Mouse (Mus musculus) forebrain, embryonic 16.5 days (tissue): ENCODE measurements around the gene Dact2. TPM values are rescaled to one million over a fixed set of nuclear protein-coding genes. Genes with fewer than 3 reads are reported as not detected.

ENCODE experiments used
- ATAC-seq: fragments of 200-750 bp; cut with Nextera tagmentation; 2 replicates; pipeline ENCODE4 v1.8.0; 2017; ENCODE audit warnings: mild to moderate bottlenecking, moderate library complexity
- H3K27ac ChIP-seq: fragments of 300-500 bp; sonication (generic); 2 replicates; pipeline ENCODE4 v1.5.1; 2014; ENCODE audit warnings: low read length, control low read depth
- H3K27me3 ChIP-seq: fragments of 300-500 bp; sonication (generic); replicated peaks from 2 replicates; pipeline ENCODE4 v1.6.1; 2014; ENCODE audit warnings: low read length; ENCODE audit not compliant: control insufficient read depth, insufficient read depth
- H3K36me3 ChIP-seq: fragments of 300-500 bp; sonication (generic); 2 replicates; pipeline ENCODE4 v1.6.1; 2014; ENCODE audit not compliant: control insufficient read depth, insufficient read depth
- H3K4me1 ChIP-seq: fragments of 300-500 bp; sonication (generic); replicated peaks from 2 replicates; pipeline ENCODE4 v1.6.1; 2014; ENCODE audit warnings: low read length; ENCODE audit not compliant: control insufficient read depth, insufficient read depth
- H3K4me2 ChIP-seq: fragments of 300-500 bp; sonication (generic); 2 replicates; pipeline ENCODE4 v1.6.1; 2014; ENCODE audit warnings: mild to moderate bottlenecking, low read length, control low read depth
- H3K4me3 ChIP-seq: fragments of 300-500 bp; sonication (generic); replicated peaks from 2 replicates; pipeline ENCODE4 v1.5.1; 2014; ENCODE audit warnings: mild to moderate bottlenecking, low read length, control low read depth
- H3K9ac ChIP-seq: fragments of 300-500 bp; sonication (generic); replicated peaks from 2 replicates; pipeline ENCODE4 v1.6.1; 2014; ENCODE audit warnings: low read depth, low read length, control low read depth
- H3K9me3 ChIP-seq: fragments of 300-500 bp; sonication (generic); 2 replicates; pipeline ENCODE4 v1.6.1; 2016; ENCODE audit warnings: low read length; ENCODE audit not compliant: control insufficient read depth
- WGBS: fragments of 180-500 bp; shearing (Covaris S2); extraction: QIAGEN DNeasy Blood & Tissue Kit; methylation state at CpG from one replicate; pipeline ENCODE4 v1.1.7; 2014; 5-methylcytosine and 5-hydroxymethylcytosine counted together
- polyA plus RNA-seq: library from polyadenylated mRNA; unstranded; fragments of >200 nt; fragmentation: Nextera tagmentation; extraction: Ambion mirVana; gene quantifications from 2 replicates; pipeline ENCODE4 v1.2.1, GENCODE M21; 2015

Dact2 gene
- 1.1 and 1.3 TPM in 2 replicates for polyA plus RNA-seq

DNA sequence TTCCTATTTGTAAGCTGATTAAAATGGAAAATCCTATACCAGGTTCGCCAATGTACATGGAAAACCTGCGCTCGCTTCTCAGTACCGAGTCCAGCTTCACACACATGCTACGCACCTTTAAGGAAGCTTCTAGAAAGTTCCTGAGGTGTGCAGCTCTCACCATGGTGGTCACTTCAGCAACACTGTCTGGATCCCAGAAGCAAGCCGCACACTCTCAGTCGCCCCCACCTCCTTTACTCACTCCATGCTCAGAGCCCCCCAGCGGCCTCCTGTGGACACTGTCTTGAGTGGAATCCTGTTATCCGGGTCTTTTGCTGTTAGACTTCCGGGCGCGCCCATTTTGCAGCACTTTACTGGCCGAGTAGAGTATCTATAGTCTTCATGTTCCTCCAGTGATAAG is at the start of gene Dact2:
Gene Dact2 (minus strand): TSS at position 244 of the 400 bp plus-strand sequence.
- ATAC-seq: peak; percentile 35
- H3K4me3 ChIP-seq: peak within 1 kb of the TSS; percentile 64
- H3K4me2 ChIP-seq: peak within 1 kb of the TSS; percentile 83
- H3K27me3 ChIP-seq: peaks cover 32% of the 10 kb centered on the region
- no peaks in the 10 kb centered on the region for H3K9me3 ChIP-seq
- H3K36me3 ChIP-seq: no peaks in the 10 kb centered on the region
- 50% methylated on average over 13 of the region's 13 CpGs for WGBS
- peaks cover 19% of the 10 kb centered on the region for H3K4me1 ChIP-seq
- H3K9ac ChIP-seq: peak within 1 kb of the TSS; percentile 68
- H3K27ac ChIP-seq: no peak within 1 kb of the TSS

GRCm38 (mm10) chr17:14252456-14252855 is 48.4 kb upstream of the Dact2 start:
- no peak overlapping the region for H3K9ac ChIP-seq
- no peaks in the 10 kb centered on the region for H3K9me3 ChIP-seq
- no peak for ATAC-seq
- no peak overlapping the region for H3K4me2 ChIP-seq
- H3K4me1 ChIP-seq: no peaks in the 10 kb centered on the region
- H3K27ac ChIP-seq: no peak overlapping the region
- H3K36me3 ChIP-seq: no peaks in the 10 kb centered on the region
- H3K4me3 ChIP-seq: no peak overlapping the region
- H3K27me3 ChIP-seq: no peaks in the 10 kb centered on the region
- WGBS: 78% methylated on average over 7 of the region's 7 CpGs

DNA sequence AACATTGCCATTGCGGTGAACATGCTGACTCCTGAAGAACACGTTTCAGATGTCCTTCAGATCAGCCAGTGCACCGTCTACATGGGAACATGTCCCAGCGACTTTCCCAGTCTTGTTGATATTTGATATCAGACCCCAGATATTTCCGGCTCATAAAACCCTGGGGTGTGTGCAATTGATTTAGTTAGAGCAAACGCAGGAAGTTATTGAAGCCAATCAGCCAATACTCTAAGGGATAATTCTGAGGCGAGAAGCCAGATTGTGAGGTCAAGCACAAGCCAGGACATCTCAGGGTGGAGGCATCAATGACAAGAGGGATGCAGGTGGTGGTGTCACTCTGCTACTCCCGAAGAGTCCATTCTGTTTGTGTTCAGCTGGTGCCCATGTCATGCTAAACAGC is 46.3 kb upstream of the Dact2 start:
- 89% methylated on average over 8 of the region's 8 CpGs for WGBS
- Histone ChIP-seq H3K27me3 (no peaks in the 10 kb centered on the region), H3K9ac (no peak overlapping the region), H3K4me1 (no peaks in the 10 kb centered on the region), H3K4me2 (no peak overlapping the region), H3K4me3 (no peak overlapping the region), H3K9me3 (no peaks in the 10 kb centered on the region), H3K36me3 (no peaks in the 10 kb centered on the region), H3K27ac (no peak overlapping the region)
- no peak for ATAC-seq

DNA sequence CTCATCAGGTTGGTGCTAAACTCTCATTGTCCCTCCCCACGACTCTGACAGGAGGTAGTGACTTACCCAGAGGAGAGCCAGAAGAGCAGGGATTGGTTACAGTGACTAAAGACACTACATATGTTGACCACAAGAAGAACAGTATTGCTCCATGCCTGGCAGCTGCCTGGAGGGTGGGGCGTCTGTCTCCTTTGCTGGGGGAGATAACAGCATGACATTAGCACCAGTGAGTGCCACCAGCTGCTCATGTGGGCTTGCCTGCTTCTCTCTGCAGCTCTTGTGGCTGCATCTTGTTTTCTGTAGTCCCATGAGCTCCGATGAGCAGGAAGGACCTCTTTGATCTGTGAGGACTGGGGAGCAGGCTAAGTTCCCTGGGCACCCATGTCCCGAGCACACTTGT is 45.5 kb upstream of the Dact2 start:
- Histone ChIP-seq H3K27me3 (no peaks in the 10 kb centered on the region), H3K9ac (no peak overlapping the region), H3K27ac (no peak overlapping the region), H3K36me3 (no peaks in the 10 kb centered on the region), H3K4me3 (no peak overlapping the region), H3K4me1 (no peaks in the 10 kb centered on the region), H3K4me2 (no peak overlapping the region), H3K9me3 (no peaks in the 10 kb centered on the region)
- 73% methylated on average over 4 of the region's 4 CpGs for WGBS
- no peak for ATAC-seq

GRCm38 (mm10) chr17:14247931-14248330 is 43.8 kb upstream of the Dact2 start:
- Histone ChIP-seq H3K4me2 (no peak overlapping the region), H3K27me3 (no peaks in the 10 kb centered on the region), H3K4me3 (no peak overlapping the region), H3K9me3 (no peaks in the 10 kb centered on the region), H3K4me1 (no peaks in the 10 kb centered on the region), H3K9ac (no peak overlapping the region), H3K27ac (no peak overlapping the region), H3K36me3 (no peaks in the 10 kb centered on the region)
- WGBS: 82% methylated on average over 8 of the region's 8 CpGs
- ATAC-seq: peak; percentile 36; the same call in 1 of the 2 replicates

DNA sequence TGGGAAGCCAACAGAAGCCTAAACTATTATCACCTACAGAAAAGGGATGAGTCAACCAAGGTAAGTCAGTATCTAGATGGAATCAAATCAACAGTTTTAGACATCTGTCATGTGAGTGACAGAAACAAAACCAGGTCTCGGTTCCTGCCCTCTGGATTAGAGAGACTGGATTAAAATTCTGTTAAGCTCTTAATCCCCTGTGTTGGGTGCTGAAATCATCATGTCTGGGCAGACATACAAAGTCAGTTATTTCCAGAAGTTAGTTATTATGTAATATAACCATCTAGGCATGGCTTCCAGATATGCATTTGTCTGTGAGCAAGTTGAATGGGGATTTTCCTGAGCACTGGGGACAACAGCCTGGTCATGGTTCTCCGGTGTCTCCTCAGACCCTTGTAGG is 42.2 kb upstream of the Dact2 start:
- no peaks in the 10 kb centered on the region for H3K9me3 ChIP-seq
- WGBS: 83% methylated on average over 2 of the region's 2 CpGs
- no peak overlapping the region for H3K4me3 ChIP-seq
- H3K9ac ChIP-seq: no peak overlapping the region
- no peaks in the 10 kb centered on the region for H3K27me3 ChIP-seq
- ATAC-seq: no peak
- no peaks in the 10 kb centered on the region for H3K36me3 ChIP-seq
- no peak overlapping the region for H3K4me2 ChIP-seq
- H3K27ac ChIP-seq: no peak overlapping the region
- no peaks in the 10 kb centered on the region for H3K4me1 ChIP-seq

DNA sequence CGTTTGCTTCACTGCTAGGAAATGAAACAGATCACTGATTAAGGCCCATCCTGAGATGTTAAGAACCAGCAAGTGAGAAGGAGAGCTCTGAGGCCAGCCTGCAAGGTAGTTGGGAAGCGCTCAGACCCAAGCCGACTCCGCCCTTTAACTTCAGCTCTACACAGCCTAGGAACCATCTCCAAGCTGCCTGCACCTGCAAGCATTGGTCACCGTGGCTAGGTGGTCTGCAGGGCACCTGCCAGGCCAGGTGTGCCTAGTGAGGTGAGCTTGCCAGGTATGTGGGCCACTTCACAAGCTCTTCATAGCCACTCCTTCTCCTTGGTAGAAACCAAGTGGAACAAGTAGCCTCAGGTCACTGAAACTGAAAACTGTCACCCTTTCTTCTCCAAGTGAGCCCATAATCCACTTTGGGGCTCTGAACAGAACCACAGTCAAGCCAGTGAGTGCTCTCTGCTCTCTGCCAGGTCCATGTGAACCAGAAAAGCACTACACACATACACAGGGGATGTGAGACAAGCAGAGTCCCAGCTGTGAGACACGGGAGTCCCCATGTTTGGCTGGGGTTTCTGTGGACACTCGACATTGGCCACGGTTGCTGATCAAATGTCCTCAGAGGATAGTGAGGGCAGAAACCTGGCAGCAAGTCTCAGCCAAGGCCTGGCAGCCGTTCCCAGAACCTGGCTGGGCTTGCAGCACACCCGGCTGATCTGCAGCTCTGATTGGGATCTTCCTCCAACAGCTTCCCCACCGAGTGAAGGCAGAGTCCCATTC is 40.3 kb upstream of the Dact2 start:
- Histone ChIP-seq H3K4me2 (no peak overlapping the region), H3K9ac (no peak overlapping the region), H3K36me3 (no peaks in the 10 kb centered on the region), H3K4me3 (no peak overlapping the region), H3K27me3 (no peaks in the 10 kb centered on the region), H3K9me3 (no peaks in the 10 kb centered on the region), H3K4me1 (no peaks in the 10 kb centered on the region), H3K27ac (no peak overlapping the region)
- WGBS: 70% methylated on average over 11 of the region's 11 CpGs
- no peak for ATAC-seq

- H3K36me3 ChIP-seq: no peaks in the 10 kb centered on the region
- 88% methylated on average over 8 of the region's 8 CpGs for WGBS
- no peaks in the 10 kb centered on the region for H3K9me3 ChIP-seq
- H3K27me3 ChIP-seq: no peaks in the 10 kb centered on the region
- H3K27ac ChIP-seq: no peak overlapping the region
- H3K4me3 ChIP-seq: no peak overlapping the region
- H3K9ac ChIP-seq: no peak overlapping the region
- no peaks in the 10 kb centered on the region for H3K4me1 ChIP-seq
- no peak overlapping the region for H3K4me2 ChIP-seq
- no peak for ATAC-seq
Measured at GRCm38 (mm10) chr17:14242634-14243033, 38.5 kb upstream of the Dact2 start.

- ATAC-seq: no peak
- H3K4me1 ChIP-seq: no peaks in the 10 kb centered on the region
- 82% methylated on average over 10 of the region's 10 CpGs for WGBS
Measured at GRCm38 (mm10) chr17:14239960-14240359, 35.9 kb upstream of the Dact2 start.

More at GRCm38 (mm10) chr17:14239960-14240359, 35.9 kb upstream of the Dact2 start:
- Histone ChIP-seq H3K9ac (no peak overlapping the region), H3K4me3 (no peak overlapping the region), H3K4me2 (no peak overlapping the region), H3K27ac (no peak overlapping the region), H3K36me3 (no peaks in the 10 kb centered on the region), H3K9me3 (no peaks in the 10 kb centered on the region), H3K27me3 (no peaks in the 10 kb centered on the region)
